Mouse (Mus musculus) adrenal gland, adult 18-20 months (tissue): ENCODE measurements around the gene Tubb2a. TPM values are rescaled to one million over a fixed set of nuclear protein-coding genes. Genes with fewer than 3 reads are reported as not detected.
A peak's percentile ranks its signal among the peaks of the same experiment; 100 is the strongest.

Experiments
- DNase-seq, 2 experiments: peaks; one replicate each; pipeline ENCODE4 v3.0.0; 2021 to 2022; ENCODE audit warnings: low spot score in 2 of 2
- total RNA-seq, 2 experiments: library from RNA; stranded (reverse); gene quantifications; 1 replicate in 1 of 2; 2 replicates in 1 of 2; pipeline ENCODE4 v1.2.3; 2021

Gene Tubb2a
- total RNA-seq, 2 experiments from 2014 or later, result 35.1 to 85.9 TPM

DNA sequence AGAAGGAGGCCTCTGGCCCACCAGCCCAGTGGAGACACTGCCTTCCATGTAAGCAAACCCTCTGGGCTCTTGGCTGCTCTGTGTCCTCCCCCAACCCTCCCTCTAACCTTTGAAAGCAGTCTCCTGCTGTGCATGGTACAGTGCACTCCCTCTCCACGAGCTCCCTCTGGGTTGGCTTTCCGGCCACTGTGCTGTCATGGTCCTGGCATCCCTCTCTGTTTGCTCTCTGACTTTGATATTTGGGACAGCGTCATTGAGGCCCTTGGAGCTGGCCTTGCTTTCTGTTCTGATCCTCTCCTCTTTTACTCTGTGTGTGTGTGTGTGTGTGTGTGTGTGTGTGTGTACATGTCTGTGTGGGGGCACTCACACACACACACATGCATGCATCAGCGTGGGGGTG lies 23.4 kb downstream of the Tubb2a start:
- DNase-seq, result no peak

DNA sequence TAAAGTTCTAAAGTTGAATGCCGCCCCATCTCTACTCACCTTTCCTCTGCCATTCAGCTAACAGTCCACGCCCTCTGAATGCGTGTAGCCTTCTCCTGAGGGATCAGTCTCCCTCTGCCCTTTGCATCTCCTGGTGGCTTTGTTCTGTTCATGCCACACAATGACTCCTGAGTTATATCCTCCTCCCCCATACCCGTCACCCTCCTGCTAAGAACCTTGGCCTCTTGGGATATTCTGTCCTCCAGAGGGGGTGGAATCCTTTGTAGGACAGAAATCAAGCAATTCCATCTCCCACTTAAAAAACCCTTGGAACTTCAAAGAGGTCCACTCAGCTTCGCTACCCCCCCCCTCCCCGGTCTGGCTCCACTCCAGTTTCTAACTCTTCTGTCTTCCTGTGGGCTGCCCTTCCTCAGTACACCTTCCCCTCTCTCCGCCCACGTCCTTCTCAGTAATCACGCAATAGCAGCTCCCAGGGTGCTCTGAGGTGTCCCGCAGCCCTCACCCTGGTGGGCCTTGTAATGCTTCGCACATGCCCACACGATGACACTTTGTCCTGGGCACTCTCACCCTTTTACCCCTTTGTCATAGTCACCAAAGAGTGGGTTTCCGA lies 24.0 kb downstream of the Tubb2a start:
- no peak for DNase-seq

DNA sequence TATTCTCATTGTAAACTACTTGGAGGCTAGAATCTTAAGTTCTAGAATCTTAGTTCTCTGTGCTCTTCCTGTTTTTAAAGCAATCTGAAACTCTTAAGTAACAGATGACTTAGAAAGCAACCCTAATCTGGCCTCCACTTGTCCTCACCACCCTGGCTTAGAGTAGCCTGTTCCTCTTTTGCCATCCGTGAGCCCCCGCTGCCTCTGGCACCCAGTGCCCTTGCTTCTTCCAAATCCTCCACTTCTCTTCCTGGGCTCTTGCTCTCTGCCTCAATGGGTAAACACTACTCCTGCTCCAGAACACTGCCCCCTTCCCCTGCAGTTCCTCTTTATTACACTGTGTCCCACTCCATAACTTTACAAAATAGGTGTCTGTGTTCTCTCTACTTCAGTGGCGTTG lies 26.1 kb downstream of the Tubb2a start:
- DNase-seq, result no peak

DNA sequence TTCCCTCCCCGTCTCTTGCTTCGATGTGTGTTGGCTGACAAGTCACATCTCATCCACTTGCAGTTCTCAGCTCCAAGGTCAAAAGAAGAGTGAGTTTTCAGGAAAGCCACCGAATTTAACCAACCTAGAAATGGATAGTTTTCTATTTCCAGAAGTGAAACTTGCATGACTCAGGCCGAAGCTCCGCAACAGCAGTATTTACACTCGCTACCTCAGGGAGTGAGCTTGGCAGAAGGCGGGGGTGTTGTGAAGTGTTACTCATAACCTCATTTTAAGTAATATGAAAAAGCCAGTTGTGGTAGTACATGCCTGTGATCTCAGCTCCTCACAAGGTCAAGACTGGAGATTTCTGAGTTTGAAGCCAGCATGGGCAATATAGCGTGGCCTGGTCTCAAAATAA lies 27.3 kb downstream of the Tubb2a start:
- DNase-seq, result no peak

DNA sequence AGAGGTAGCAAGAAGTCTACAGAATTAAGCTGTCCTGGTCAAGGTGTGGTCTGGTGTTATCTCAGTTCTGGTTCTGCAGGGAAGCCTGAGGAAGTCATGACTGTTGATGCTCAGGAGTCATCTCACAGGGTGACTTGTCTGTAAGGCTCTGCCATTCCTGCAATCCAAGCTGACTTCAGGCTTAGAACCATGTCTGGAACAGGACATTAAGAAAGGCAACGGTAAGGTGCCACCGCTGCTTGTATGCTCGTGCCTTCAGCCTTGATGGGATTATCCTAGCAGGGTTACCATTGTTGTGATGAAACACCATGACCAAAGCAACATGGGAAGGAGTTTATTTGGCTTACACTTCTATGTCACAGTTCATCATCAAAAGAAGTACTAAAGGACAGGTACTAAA lies 30.3 kb downstream of the Tubb2a start:
- DNase-seq, result no peak

DNA sequence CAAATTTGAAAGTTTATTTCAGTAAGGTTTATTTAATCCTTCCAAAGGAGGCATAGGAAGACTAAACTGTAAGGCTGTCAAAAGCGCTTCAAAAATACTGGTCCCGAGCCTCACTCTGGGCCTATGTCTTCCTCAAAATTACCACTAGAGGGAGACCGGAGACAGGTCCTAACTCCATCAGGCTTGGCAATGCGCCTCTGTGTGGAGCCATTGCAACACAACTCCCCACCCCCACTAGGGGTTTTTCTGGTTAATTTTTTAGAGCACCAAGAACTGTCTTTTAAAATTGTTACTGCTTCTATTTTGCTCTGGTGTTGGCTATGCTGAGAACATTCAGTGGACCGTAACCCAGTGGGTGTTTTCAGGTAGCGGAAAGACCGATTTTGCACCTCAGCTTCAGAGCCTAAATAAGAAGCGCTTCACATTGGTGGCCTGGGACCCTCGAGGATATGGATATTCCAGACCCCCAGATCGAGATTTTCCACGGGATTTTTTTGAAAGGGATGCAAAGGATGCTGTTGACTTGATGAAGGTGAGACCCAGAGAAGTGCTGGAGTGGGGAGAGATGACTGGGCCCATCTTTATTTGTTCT lies 31.3 kb downstream of the Tubb2a start:
- peak; percentile 56 for DNase-seq

DNA sequence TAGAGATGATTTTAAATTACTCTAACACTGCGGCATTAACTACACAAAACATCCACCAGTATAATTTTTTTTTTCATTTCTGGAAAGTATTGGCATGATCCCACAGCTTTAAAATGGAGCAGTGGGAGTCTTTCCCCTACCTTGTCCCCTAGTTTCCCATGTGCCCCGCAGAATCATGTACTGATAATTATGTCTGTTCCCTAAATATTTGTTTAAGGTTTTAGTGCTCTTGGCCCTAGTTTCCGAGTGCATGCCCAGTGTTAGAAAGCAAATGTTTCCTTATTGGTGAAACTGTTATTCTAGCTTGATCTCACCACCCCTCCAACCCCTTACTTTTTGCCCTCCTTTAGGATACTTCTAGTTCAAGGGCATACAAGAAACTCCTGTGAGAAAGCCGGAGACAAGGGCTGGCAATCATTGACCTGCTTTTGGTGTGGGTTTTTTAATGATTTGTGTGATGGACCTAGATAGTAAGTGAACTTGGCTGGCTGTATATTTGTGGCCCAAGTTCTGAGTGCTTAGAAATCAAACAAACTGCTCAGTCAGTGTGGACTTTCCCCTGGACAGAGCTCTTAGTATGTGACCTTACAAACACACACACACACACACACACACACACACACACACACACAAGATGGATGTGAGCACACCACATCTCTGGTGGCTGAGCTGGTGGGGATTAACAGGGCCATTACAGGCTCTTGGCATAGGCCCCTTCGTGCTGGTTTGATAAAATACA lies 32.1 kb downstream of the Tubb2a start:
- DNase-seq, result no peak

DNA sequence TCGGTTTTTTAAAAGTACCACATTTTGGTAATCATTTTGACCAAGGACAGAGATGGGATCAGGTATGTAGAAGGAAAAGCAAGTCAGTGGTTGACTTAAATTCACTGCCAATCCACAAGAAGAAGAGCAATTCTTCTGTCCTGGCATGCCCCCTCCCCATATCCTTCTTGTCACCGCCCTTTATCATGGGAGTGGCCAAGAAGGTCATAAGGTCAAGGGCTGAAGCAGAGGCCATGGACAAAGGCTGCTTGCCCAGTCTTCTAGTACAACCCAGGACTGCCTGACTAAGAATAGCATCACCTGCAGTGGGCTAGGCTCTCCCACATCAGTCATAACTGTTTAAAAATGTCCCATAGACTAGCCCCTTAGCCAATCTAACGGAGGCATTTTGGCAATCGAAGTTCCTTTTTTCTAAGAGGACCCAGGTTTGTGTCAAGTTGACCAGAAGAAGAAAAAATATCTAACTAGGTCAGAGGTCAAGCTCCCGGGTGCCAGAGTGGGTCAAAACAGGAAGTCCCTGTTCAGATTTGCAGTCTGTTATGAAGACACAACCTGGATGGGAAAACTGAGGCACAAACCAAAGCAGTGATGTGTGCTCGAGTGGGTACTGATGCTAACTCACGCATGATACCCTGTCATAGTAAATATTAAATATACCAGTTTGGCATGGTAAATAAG lies 34.0 kb downstream of the Tubb2a start:
- DNase-seq, result no peak

DNA sequence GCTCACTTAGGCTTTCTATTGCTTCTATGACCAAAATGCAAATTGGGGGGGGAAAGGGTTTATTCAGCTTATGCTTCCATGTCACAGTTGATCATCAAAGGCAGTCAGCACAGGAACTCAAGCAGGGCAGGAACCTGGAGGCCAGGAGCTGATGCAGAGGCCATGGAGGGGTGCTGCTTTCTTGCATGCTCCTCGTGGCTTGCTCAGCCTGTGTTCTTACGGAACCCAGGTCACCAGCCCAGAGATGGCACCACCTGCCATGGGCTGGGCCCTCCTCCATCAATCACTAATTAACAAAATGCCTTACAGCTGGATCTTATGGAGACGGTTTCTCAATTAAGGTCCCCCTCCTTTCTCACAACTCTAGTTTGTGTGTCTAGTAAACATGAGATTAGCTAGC lies 37.7 kb downstream of the Tubb2a start:
- no peak for DNase-seq

DNA sequence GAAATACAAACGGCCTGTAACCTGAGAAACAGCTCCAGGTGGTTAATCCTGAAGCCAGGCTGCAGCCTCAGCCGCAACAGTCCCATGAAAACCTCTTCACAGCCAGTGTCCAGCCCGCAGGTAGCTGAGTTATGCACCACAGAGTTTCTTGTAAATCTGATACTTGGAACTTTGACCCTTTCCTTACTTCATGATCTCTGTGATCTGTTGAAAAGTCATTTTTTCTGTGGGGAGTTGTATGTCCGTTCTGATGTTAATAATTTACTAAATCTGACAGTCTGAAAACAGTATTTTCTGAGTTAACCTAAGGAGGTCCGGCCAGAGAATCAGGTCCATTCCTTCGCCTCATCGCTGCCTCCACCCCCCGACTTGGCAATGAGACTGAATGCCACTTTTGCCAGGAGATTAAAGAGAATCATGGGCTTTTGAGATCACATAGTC lies 38.9 kb downstream of the Tubb2a start:
- no peak for DNase-seq

DNA sequence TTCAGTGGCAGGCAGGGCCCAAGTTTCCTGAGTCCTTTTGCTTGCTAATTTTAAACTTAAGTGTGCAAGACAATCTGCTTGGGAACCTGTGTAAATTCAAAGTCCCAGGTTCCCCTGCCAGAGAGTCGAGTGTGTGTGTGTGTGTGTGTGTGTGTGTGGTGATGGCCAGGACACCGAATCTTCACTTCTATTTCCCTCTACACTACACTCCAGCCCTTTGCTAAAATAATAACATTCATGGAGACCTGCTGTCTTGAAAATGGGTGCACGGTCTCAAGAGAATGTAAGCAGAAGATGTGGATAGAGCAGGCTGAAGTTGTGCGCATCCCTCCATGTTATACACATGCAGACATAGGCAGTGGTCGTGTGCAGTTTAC lies 39.8 kb downstream of the Tubb2a start:
- no peak for DNase-seq

DNA sequence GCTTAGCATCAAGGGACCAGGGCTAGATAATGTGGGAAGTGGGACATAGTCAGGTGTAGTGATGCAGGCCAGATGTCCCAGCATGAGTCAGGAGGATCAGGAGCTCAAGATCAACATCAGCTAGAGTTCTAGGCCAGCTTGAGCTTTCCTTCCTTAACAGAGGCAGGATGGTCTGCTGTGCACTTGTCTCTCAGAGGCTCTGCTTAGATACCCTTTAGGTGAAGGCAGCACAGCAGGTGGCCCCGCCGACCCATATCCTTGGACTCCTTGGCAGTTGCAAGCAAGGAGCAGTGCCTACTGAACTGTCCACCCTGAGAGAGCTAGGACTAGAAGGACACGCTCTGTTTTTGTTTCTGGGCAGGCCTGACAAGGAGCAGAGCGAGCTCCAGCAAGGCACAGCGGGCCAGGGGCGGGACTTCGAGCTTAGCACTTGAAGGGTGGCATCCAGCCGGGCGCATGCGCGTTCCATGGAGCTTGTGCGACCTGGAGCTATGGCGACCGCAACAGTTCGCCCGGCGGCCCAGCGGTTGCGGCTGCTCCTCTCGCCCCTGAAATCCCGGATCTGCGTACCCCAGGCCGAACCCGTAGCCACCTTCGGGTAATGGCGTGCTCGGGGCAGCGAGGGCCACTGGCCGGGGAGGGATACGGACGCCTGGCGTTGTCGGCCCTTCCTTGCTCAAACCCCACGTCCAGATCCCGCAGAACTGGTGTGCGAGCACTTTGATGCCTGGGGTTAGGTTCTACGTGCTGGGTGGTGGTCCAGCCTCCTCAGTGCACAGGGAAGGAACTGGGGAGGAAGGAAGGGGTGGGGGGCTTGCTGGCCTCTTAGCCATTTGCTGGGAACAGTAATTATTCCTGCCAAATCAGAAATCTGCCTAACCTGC lies 40.4 kb downstream of the Tubb2a start, which contains the start of gene Bphl:
Gene Bphl, plus strand, starts transcription at position 426 of the 884 bp plus-strand sequence.
- peak; percentile 86 to 91 for DNase-seq

DNA sequence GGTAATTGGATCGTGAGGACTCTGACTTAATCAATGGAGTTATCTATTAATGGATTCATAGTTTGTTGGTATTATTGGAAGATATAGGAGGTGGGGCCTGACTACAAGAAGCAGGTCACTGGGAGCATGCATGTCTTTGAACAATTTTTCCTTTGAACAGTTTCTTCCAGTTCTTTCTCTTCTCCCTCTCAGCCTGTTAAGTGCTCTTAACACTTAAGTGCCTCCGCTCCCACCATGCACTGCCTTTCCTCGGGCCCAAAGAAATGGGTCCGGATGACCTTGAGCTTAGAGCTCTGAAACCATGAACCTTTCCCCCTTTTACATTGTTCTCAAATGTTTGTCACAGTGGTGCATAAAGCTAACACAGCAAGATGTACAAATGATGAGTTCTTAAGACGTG lies 41.1 kb downstream of the Tubb2a start:
- DNase-seq, result no peak

DNA sequence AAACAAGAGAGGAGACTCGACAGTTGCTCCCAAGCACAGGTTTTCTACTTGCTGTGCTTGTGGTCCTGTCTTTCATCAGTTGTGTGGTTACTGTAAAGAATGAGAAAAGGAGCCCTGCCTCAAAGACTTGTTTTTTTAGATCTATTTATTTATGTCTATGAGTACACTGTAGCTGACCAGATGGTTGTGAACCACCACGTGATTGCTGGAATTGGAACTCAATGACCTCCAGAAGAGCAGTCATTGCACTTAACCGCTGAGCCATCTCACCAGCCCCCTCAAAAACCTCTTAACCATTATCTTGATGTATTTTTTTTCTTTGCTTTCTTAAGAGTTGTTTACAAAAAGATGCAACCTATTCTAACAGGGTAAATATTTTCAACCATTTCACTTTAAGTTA lies 42.4 kb downstream of the Tubb2a start:
- DNase-seq, result no peak

DNA sequence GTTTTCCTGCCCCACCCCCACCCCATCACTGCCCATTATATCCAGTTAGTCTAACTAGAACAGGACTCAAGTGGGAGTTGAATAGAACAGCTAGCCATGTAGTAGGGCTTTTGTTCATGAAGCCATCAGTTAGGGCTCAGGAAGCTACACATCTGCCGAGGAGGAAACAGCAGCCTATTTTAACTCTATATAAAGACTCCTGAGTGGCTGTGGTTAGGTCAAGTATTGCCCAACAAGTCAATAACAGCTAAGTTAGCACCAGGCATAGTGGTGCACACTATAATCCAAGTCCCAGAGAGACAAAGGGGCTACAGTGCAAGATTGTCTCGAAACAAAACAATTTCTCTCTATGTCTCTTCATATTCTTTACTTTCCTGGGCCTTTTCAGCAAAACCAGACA lies 45.8 kb downstream of the Tubb2a start:
- no peak for DNase-seq

Other genes with a start within 250 kb of the Tubb2a start
- not detected for gene Serpinb6e, start 234.6 kb downstream of the Tubb2a start, total RNA-seq
- under 1 TPM; 0.45 to 0.60 TPM for gene Serpinb6c, start 172.3 kb downstream of the Tubb2a start, total RNA-seq
- 10 to 100 TPM; 28.6 to 51.8 TPM for gene Nqo2, start 113.3 kb downstream of the Tubb2a start, total RNA-seq
- gene Ripk1, start 75.6 kb downstream of the Tubb2a start, total RNA-seq, result 10 to 100 TPM; 23.6 to 31.1 TPM
- gene Serpinb6a, start 75.2 kb downstream of the Tubb2a start, total RNA-seq, result 100 to 1,000 TPM; 279 to 624 TPM
- gene Bphl, start 40.4 kb downstream of the Tubb2a start, total RNA-seq, result 10 to 100 TPM; 81.0 to 98.3 TPM
- 1 to 10 TPM; 1.0 to 2.9 TPM for gene Tubb2b, start 52.5 kb upstream of the Tubb2a start, total RNA-seq
- 10 to 100 TPM; 30.3 to 35.0 TPM for gene Psmg4, start 85.0 kb upstream of the Tubb2a start, total RNA-seq